Mouse (Mus musculus): Measurements from ENCODE around the gene Dpf1.

Gene Dpf1

DNA sequence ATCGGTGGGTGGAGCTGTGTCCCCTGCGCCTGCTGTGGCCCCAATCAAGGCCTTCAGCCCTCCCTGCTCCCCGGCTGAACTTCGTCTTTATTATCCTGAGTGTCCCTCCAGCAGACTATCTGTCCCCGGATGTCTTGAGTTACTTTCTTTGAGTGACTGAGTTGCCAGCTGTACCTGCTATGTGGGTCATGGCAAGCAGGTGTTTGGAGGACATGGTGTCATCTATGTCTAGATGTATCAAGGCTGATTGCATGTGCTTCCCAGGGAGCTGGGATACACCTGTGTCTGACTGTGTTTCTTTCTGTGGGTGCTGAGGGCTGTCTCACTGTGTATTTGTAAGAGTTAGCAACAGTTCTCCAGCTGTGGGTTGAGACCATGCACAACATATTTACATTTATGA lies 6.0 kb downstream of the Dpf1 start:
- no peak for DNase-seq (ENCODE audit: low read depth, low spot score)

DNA sequence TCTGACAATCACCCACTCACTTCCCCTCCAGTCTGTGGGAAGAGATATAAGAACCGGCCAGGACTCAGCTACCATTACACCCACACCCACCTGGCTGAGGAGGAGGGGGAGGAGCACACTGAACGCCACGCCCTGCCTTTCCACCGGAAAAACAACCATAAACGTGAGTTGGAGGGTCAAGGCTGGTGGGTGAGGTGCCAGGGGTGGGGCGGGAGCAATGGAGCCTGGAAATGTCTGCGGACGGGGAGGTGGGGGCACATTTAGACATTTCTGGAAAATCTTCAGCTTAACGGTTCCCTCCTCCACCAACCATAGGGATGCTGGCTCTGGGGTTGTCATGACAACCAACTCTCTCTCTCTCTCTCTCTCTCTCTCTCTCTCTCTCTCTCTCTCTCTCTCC lies 9.3 kb downstream of the Dpf1 start:
- no peak for DNase-seq (ENCODE audit: low read depth, low spot score)

- no peak for DNase-seq (ENCODE audit: low read depth, low spot score)
Observed at GRCm38 (mm10) chr7:29313572-29314261, 10.0 kb downstream of the Dpf1 start.

- no peak for DNase-seq (ENCODE audit: low read depth, low spot score)
Observed at GRCm38 (mm10) chr7:29314844-29315628, 11.3 kb downstream of the Dpf1 start.

GRCm38 (mm10) chr7:29316137-29316734 lies 12.5 kb downstream of the Dpf1 start:
- DNase-seq (ENCODE audit: low read depth, low spot score), result no peak

GRCm38 (mm10) chr7:29316976-29317375 lies 13.2 kb downstream of the Dpf1 start:
- DNase-seq (ENCODE audit: low read depth, low spot score), result no peak

- peak; percentile 82 for DNase-seq (ENCODE audit: low read depth, low spot score)
Observed at GRCm38 (mm10) chr7:29317558-29317957, 13.8 kb downstream of the Dpf1 start.

DNA sequence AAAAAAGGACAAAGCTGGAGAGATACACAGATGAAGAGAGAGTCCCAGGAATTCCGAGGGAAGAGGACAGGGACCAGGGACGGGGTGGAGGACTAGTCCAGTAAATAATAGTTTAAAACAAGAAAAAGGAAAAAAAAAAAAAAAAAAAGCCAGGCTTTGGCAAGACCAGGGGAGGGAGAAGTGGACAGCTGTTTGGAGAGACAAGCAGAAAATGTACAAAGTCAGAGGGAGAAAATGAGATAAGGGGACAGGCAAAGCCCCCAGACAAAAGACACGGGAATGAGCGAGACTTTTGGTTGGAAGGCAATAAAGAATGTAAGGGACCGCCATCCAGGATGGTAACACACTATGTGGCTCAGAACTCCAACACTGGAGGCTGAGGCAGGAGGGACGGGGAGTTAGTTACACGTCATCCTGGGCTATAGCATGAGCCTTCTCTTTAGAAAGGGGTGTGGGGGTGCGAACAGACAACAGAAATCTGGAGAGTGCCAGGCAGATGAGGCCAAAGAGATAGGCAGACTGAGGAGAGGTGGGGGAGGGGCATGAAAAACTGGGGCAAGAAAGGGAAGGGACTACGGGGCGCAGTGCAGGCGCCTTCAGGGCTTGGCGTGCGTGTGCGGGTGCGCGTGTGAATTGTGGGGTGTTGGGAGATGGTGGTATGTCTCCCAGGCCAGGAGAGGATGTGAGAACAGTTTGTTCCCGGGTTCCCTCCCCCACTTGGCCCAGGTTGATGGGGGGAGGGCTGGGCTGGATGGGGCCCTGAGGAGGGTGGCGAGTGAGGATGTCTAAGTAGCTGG lies 14.6 kb downstream of the Dpf1 start:
- no peak for DNase-seq (ENCODE audit: low read depth, low spot score)

DNA sequence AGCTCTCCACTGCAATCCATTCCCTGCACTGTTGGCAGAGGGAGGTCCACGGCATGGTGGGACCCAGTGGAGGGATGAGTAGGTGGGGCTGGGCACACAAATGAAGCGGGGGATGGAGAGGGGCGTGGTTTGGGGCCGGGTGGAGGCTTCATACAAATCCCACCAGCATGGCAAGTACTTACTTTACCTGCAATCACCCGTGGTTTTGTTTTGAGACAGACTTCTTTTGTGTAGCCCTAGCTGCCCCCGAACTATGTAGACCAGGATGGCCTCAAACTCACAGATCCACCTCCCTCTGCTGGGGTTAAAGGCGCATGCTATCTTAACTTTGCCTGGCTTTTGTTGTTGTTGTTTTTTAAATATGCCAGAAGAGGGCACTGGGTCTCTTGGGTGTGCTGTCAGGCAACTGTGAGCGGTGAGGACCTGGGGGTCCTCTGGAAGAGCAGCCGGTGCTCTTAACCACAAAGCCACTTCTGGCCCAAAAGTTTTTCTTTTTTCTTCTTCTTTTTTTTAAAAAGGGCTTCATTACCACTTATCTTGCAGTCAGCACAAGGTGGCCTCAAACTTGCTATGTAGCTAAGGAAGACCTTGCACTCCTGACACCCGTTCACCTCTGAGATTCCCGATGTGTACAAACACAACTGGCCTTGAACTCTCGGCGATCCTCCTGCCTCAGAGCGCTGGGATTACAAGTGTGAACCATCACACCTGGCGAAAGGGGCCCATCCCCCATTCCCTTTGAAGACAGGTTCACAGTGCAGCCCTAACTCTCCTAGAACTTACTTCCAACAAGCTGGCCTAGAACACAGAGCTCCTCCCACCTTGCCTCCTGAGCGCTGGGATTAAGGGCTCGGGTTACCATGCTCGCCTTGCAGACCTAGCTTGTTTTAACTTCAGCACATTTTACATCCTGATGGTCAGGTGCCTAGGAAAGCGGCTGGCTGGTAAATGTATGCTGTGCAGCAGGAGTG lies 15.9 kb downstream of the Dpf1 start:
- DNase-seq (ENCODE audit: low read depth, low spot score), result no peak

- DNase-seq (ENCODE audit: low read depth, low spot score), result no peak
Observed at GRCm38 (mm10) chr7:29327087-29327486, 23.3 kb downstream of the Dpf1 start.

DNA sequence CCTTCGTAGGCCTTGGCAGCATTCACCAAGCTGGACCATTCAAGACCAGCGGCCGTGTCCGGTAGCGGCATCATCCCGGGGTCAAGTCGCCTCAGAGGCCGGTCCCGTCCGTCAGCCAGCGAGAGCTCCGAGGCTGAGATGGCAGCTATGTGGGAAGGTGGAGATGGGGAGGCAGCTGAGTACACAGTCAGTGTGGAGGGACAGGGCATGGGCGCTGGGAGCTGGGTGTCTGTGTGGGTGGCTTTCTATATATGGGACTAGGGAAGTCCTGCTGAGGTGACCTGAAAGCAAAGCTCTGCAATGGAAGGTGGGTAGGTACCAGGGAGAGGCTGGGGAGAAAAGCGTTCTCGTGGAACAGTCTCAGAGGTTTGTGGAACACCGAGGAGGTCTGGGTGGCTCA lies 25.2 kb downstream of the Dpf1 start:
- DNase-seq (ENCODE audit: low read depth, low spot score), result no peak

GRCm38 (mm10) chr7:29334156-29334555 lies 30.4 kb downstream of the Dpf1 start:
- no peak for DNase-seq (ENCODE audit: low read depth, low spot score)

GRCm38 (mm10) chr7:29335276-29335675 lies 31.5 kb downstream of the Dpf1 start:
- DNase-seq (ENCODE audit: low read depth, low spot score), result no peak

DNA sequence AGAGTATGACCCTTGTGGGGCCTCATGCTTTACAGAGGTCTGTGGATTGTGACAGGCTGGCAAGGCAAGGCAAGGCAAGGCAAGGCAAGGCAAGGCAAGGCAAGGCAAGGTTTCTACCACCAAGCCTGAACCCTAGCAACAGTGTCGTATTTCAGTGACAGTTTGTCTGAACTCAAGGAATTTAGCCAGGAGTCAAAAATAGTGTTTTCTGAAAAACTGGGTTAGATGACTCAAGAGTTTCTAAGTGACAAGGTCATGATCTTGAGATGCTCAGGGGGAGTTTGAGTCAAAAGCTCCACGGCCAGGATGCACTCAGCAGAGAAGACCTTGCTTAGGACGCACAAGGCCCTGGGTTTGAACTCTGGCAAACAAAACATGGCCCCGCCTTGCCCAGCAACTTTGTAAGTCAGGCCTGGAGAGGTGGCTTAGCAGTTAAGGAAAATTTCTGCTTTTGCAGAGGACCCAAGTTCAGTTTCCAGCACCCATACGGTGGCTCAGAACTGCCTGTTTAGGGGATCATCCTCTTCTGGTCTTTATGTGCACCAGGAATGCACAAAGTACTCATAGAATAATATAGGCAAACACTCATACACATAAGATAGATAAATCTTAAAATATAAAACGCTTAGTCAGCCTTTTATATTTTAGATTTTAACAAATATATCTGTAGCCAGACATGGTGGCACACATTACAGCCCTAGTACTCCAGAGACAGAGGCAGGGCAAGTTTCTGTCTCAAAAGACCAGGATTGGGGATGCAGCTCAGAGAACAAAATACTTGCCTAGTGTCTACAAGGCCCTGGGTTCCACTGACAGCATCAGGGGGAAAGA lies 32.3 kb downstream of the Dpf1 start:
- no peak for DNase-seq (ENCODE audit: low read depth, low spot score)

DNA sequence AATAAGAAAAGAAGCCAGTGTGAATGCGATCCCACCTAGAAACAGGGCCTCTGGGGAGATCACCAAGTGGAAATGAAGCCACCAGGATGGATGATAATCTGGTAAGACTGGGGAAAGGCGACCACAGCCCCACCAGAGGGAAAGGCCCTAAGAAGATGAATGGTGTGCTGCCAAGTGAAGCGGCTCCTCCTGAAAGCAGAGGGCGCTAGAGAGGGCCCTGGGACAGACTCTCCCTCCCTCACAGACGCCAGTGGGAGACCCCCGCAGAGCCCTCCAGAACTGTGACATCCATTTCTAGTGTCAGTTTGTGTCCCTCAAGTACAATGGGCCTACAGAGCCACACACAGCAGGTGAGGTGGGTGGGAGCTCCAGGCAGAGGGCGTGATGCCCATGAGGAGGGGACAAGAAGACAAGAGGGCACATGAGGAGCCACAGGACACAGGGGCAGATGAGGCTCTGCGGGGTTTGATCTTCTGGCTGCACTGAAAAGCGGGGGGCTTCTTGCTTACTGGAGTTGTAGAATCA lies 33.1 kb downstream of the Dpf1 start:
- no peak for DNase-seq (ENCODE audit: low read depth, low spot score)

GRCm38 (mm10) chr7:29337766-29338165 lies 34.0 kb downstream of the Dpf1 start:
- DNase-seq (ENCODE audit: low read depth, low spot score), result no peak

GRCm38 (mm10) chr7:29338351-29338919 lies 34.7 kb downstream of the Dpf1 start:
- DNase-seq (ENCODE audit: low read depth, low spot score), result no peak

DNA sequence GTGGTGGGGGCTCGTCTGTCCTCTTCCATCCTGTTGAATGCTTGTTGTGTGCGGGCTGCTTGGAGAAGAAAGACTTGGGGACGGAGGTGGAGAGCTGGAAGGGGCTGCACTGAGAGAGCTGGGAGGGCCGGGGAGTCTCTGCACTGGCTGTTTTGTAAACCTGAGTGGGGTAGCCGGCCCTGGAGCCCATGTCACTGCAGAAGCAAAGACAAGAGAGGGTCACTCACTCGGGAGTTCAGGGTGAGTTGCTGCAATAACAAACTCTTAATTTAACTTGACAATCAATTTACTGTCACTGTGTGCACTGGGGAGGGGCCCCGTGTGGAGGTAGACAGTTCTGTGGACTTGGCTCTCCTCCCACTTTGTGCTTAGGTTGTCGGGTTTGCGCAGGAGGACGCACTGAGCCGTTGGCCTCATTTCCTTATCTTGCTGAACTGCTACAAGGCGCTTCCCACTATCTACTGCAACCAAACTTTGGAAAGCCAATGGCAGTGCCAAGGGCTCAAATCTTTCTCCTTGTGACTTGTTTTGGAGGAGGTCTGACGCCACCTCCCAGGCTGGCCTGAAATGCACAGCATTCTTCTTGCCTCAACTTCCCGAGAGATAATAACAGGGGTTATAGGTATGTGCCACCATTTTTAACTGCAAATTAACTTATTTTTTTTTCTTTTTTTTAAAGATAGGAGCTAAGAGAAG lies 35.4 kb downstream of the Dpf1 start:
- no peak for DNase-seq (ENCODE audit: low read depth, low spot score)

DNA sequence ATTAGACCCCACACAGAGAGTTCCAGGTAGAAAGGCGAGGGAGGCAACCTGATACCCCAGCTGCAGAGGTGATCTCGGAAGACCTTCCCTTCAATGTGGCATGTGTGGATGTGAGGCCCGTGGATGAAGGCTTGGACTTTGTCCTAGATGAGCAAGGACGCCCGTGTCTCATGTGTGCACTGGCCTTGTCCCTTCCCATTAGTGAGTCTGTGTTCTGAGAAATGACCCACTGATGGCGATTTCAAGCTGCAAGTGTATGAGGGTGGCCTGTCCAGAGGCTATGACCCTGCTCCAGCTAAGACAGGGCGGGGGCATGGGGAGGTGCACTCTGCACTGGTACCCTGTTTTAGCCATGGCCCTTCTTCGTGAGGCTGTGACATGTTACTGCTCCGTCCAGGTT lies 36.5 kb downstream of the Dpf1 start:
- no peak for DNase-seq (ENCODE audit: low read depth, low spot score)
